Mouse (Mus musculus) MEL (cell line): ENCODE measurements around the gene Rftn1. TPM values are rescaled to one million over a fixed set of nuclear protein-coding genes. Genes with fewer than 3 reads are reported as not detected.
A peak's percentile ranks its signal among the peaks of the same experiment; 100 is the strongest.

ENCODE experiments used
- DNase-seq: peaks from one replicate; pipeline ENCODE4 v3.0.0; 2011; ENCODE audit warnings: low read depth, low spot score
- H3K27ac ChIP-seq: 2 replicates; pipeline ENCODE4 v1.5.1; 2012; ENCODE audit warnings: low read depth, mild to moderate bottlenecking, control low read depth, low read length, moderate library complexity; ENCODE audit not compliant: control insufficient read depth
- H3K27me3 ChIP-seq, 2 experiments: fragments of 150-350 bp in 1 of 2; sonication (generic) in 1 of 2; 2 replicates each; pipeline ENCODE4 v1.6.1; 2012; ENCODE audit warnings: low read length in 2 of 2, mild to moderate bottlenecking in 2 of 2, improper control_type of control experiment in 1 of 2, moderate library complexity in 1 of 2; ENCODE audit not compliant: insufficient read depth in 2 of 2, control insufficient read depth in 1 of 2
- H3K36me3 ChIP-seq, 2 experiments: 2 replicates each; pipeline ENCODE4 v1.6.1; 2012 to 2014; ENCODE audit warnings: low read length in 2 of 2, improper control_type of control experiment in 1 of 2, inconsistent platforms in 1 of 2, mild to moderate bottlenecking in 1 of 2; ENCODE audit not compliant: insufficient read depth in 2 of 2, control insufficient read depth in 1 of 2
- H3K4me1 ChIP-seq, 2 experiments: fragments of 150-350 bp in 1 of 2; sonication (generic) in 1 of 2; 2 replicates each; pipeline ENCODE4 v1.6.1; 2012; ENCODE audit warnings: low read length in 2 of 2, improper control_type of control experiment in 1 of 2, mild to moderate bottlenecking in 1 of 2; ENCODE audit not compliant: insufficient read depth in 2 of 2, control insufficient read depth in 1 of 2
- H3K4me3 ChIP-seq, 2 experiments: fragments of 150-350 bp in 1 of 2; sonication (generic) in 1 of 2; 2 replicates each; pipeline ENCODE4 v1.5.1; 2012; ENCODE audit warnings: low read depth in 2 of 2, low read length in 2 of 2, mild to moderate bottlenecking in 2 of 2, moderate library complexity in 2 of 2, control low read depth in 1 of 2, improper control_type of control experiment in 1 of 2; ENCODE audit not compliant: control insufficient read depth in 1 of 2, insufficient read depth in 1 of 2
- H3K79me2 ChIP-seq: 2 replicates; pipeline ENCODE4 v1.6.1; 2012; ENCODE audit warnings: mild to moderate bottlenecking, low read length, moderate library complexity; ENCODE audit not compliant: control insufficient read depth, poor library complexity, insufficient read depth
- H3K9ac ChIP-seq: 2 replicates; pipeline ENCODE4 v1.6.1; 2012; ENCODE audit warnings: low read depth, mild to moderate bottlenecking, control low read depth, low read length, moderate library complexity; ENCODE audit not compliant: control insufficient read depth, poor library complexity, severe bottlenecking
- H3K9me3 ChIP-seq: fragments of 150-350 bp; sonication (generic); replicated peaks from 2 replicates; pipeline ENCODE4 v1.6.1; 2012; ENCODE audit warnings: mild to moderate bottlenecking, low read length, improper control_type of control experiment, moderate library complexity; ENCODE audit not compliant: insufficient read depth
- CHD1 ChIP-seq: IDR thresholded peaks from 2 replicates; pipeline ENCODE4 v1.6.1; 2012; ENCODE audit warnings: low read depth, mild to moderate bottlenecking, inconsistent platforms, low read length, improper control_type of control experiment
- CHD2 ChIP-seq: IDR thresholded peaks from 2 replicates; pipeline ENCODE4 v1.6.1; 2011; ENCODE audit warnings: low read length, improper control_type of control experiment
- CTCF ChIP-seq, 3 experiments: IDR thresholded peaks in 2 of 3; conservative IDR thresholded peaks in 1 of 3; 2 replicates each; pipeline ENCODE4 v1.5.1; 2011 to 2012; ENCODE audit warnings: low read length in 3 of 3, low read depth in 2 of 3, mild to moderate bottlenecking in 2 of 3, improper control_type of control experiment in 1 of 3, inconsistent platforms in 1 of 3, mixed read lengths in 1 of 3, moderate library complexity in 1 of 3; ENCODE audit not compliant: control insufficient read depth in 1 of 3, insufficient read depth in 1 of 3, poor library complexity in 1 of 3, severe bottlenecking in 1 of 3
- ELF1 ChIP-seq: IDR thresholded peaks from 2 replicates; pipeline ENCODE4 v1.6.1; 2014; ENCODE audit warnings: low read depth, mild to moderate bottlenecking, inconsistent platforms, low read length, improper control_type of control experiment, moderate library complexity
- EP300 ChIP-seq, 2 experiments: IDR thresholded peaks; 2 replicates each; pipeline ENCODE4 v1.6.1; 2011; ENCODE audit warnings: improper control_type of control experiment in 2 of 2, low read length in 2 of 2, low read depth in 1 of 2, mild to moderate bottlenecking in 1 of 2
- ETS1 ChIP-seq: IDR thresholded peaks from 2 replicates; pipeline ENCODE4 v1.6.1; 2012; ENCODE audit warnings: low read depth, mild to moderate bottlenecking, inconsistent platforms, low read length, improper control_type of control experiment, moderate library complexity
- GATA1 ChIP-seq: IDR thresholded peaks from 2 replicates; pipeline ENCODE4 v1.6.1; 2011; ENCODE audit warnings: low read depth, low read length, improper control_type of control experiment
- JUND ChIP-seq: IDR thresholded peaks from 2 replicates; pipeline ENCODE4 v1.6.1; 2011; ENCODE audit warnings: low read depth, mild to moderate bottlenecking, improper control_type of control experiment, low read length
- KAT2A ChIP-seq: conservative IDR thresholded peaks from 2 replicates; pipeline ENCODE4 v1.6.1; 2012; ENCODE audit warnings: low read depth, low read length, improper control_type of control experiment, inconsistent platforms
- MAZ ChIP-seq: IDR thresholded peaks from 2 replicates; pipeline ENCODE4 v1.6.1; 2012; ENCODE audit warnings: low read depth, mild to moderate bottlenecking, inconsistent platforms, low read length, improper control_type of control experiment
- MEF2A ChIP-seq: IDR thresholded peaks from 2 replicates; pipeline ENCODE4 v1.6.1; 2014; ENCODE audit warnings: low read depth, mild to moderate bottlenecking, inconsistent platforms, low read length, improper control_type of control experiment; ENCODE audit not compliant: poor library complexity, insufficient replicate concordance, severe bottlenecking; ENCODE audit errors: extremely low read depth
- MXI1 ChIP-seq: IDR thresholded peaks from 2 replicates; pipeline ENCODE4 v1.6.1; 2011; ENCODE audit warnings: mild to moderate bottlenecking, low read depth, low read length, improper control_type of control experiment
- MYB ChIP-seq: IDR thresholded peaks from 2 replicates; pipeline ENCODE4 v1.6.1; 2011; ENCODE audit warnings: mild to moderate bottlenecking, low read depth, low read length, improper control_type of control experiment
- POLR2AphosphoS2 ChIP-seq: IDR thresholded peaks from 2 replicates; pipeline ENCODE4 v1.6.1; 2011; ENCODE audit warnings: low read length, improper control_type of control experiment
- POLR2AphosphoS5 ChIP-seq: IDR thresholded peaks from 2 replicates; pipeline ENCODE4 v1.6.1; 2012; ENCODE audit warnings: low read depth, borderline replicate concordance, mild to moderate bottlenecking, inconsistent platforms, low read length, moderate library complexity, mixed read lengths
- RAD21 ChIP-seq: IDR thresholded peaks from 2 replicates; pipeline ENCODE4 v1.6.1; 2011; ENCODE audit warnings: mild to moderate bottlenecking, low read depth, low read length, improper control_type of control experiment
- RCOR1 ChIP-seq: IDR thresholded peaks from 2 replicates; pipeline ENCODE4 v1.6.1; 2012; ENCODE audit warnings: low read depth, mild to moderate bottlenecking, inconsistent platforms, low read length, improper control_type of control experiment
- SIN3A ChIP-seq: IDR thresholded peaks from 2 replicates; pipeline ENCODE4 v1.6.1; 2012; ENCODE audit warnings: low read length, improper control_type of control experiment, inconsistent platforms
- SMC3 ChIP-seq: IDR thresholded peaks from 2 replicates; pipeline ENCODE4 v1.6.1; 2011; ENCODE audit warnings: low read depth, low read length, improper control_type of control experiment
- TAL1 ChIP-seq: IDR thresholded peaks from 2 replicates; pipeline ENCODE4 v1.6.1; 2012; ENCODE audit warnings: mild to moderate bottlenecking, inconsistent platforms, low read length, moderate library complexity, mixed read lengths
- TBP ChIP-seq: IDR thresholded peaks from 2 replicates; pipeline ENCODE4 v1.8.0; 2011; ENCODE audit warnings: low read depth, low read length, improper control_type of control experiment
- TCF12 ChIP-seq: IDR thresholded peaks from 2 replicates; pipeline ENCODE4 v1.6.1; 2014; ENCODE audit warnings: low read depth, mild to moderate bottlenecking, inconsistent platforms, low read length, improper control_type of control experiment, moderate library complexity
- USF1 ChIP-seq: IDR thresholded peaks from 2 replicates; pipeline ENCODE4 v1.6.1; 2014; ENCODE audit warnings: low read depth, mild to moderate bottlenecking, inconsistent platforms, low read length, improper control_type of control experiment, moderate library complexity
- ZC3H11A ChIP-seq: IDR thresholded peaks from 2 replicates; pipeline ENCODE4 v1.6.1; 2012; ENCODE audit warnings: low read depth, mild to moderate bottlenecking, inconsistent platforms, low read length, improper control_type of control experiment
- ZKSCAN1 ChIP-seq: IDR thresholded peaks from 2 replicates; pipeline ENCODE4 v1.6.1; 2012; ENCODE audit warnings: low read depth, mild to moderate bottlenecking, inconsistent platforms, low read length, improper control_type of control experiment, moderate library complexity
- ZNF384 ChIP-seq: IDR thresholded peaks from 2 replicates; pipeline ENCODE4 v1.6.1; 2012; ENCODE audit warnings: low read depth, mild to moderate bottlenecking, inconsistent platforms, low read length, improper control_type of control experiment
- polyA plus RNA-seq, 2 experiments: library from polyadenylated mRNA; stranded (reverse) in 1 of 2; unstranded in 1 of 2; fragments of >175 nt in 1 of 2; fragments of >200 nt in 1 of 2; gene quantifications; 2 replicates each; pipeline versions ENCODE4 v1.2.1 to v1.2.4; 2012; ENCODE audit warnings: low replicate concordance in 2 of 2, low read depth in 1 of 2; ENCODE audit not compliant: insufficient read length in 2 of 2, insufficient read depth in 1 of 2, missing spikeins in 1 of 2
- total RNA-seq: library from RNA; depleted of rRNA; stranded (reverse); fragments of 300-350 nt; gene quantifications from 2 replicates; pipeline ENCODE4 v1.2.3, GENCODE M21; 2012

Rftn1 gene
- total and polyA plus RNA-seq, 3 experiments = 70.2 to 76.1 TPM; not detected in 1

- Histone ChIP-seq H3K79me2 (no peaks in the 10 kb centered on the region), H3K9ac (no peak overlapping the region), H3K27ac (no peak overlapping the region), H3K9me3 (no peaks in the 10 kb centered on the region), H3K4me1 (peaks cover 4 to 16% of the 10 kb centered on the region in 2 experiments; a peak in 3 of 4 replicates), H3K27me3 (no peaks in the 10 kb centered on the region), H3K4me3 (no peak overlapping the region), H3K36me3 (peaks cover 0 to 17% of the 10 kb centered on the region in 2 experiments; a peak in 2 of 4 replicates)
- TF ChIP-seq ETS1 (peak; percentile 70), ZNF384 (peak; percentile 41; the same call in 1 of the 2 replicates), SIN3A (no peak), GATA1 (peak; percentile 76; the same call in 1 of the 2 replicates), RCOR1 (no peak), CHD2 (no peak), TBP (no peak), POLR2AphosphoS5 (no peak), POLR2AphosphoS2 (no peak), EP300 (IDR thresholded peaks at IDR 0.05; ENCODE audit: low read depth in 1 of 2, low read length in 2 of 2) (peak; percentile 33 to 40; a peak in 1 of 4 replicates), ELF1 (0 out of 2 replicates have a peak, but pooled peaks have one; percentile 31), MXI1 (no peak)
- peak; percentile 50 for DNase-seq
Observed at GRCm38 (mm10) chr17:49971057-49971456, 219.4 kb downstream of the Rftn1 start.

GRCm38 (mm10) chr17:49968467-49969207, 221.8 kb downstream of the Rftn1 start:
- DNase-seq = peak; percentile 82
- peak; percentile 62 for TF ChIP-seq GATA1
- peak; percentile 95 for TF ChIP-seq ZKSCAN1
- 0 out of 2 replicates have a peak, but pooled peaks have one; percentile 21 for TF ChIP-seq CHD1
- TF ChIP-seq EP300 (IDR thresholded peaks at IDR 0.05; ENCODE audit: low read depth in 1 of 2, low read length in 2 of 2) = peak; percentile 80 to 96
- TF ChIP-seq MXI1 = peak; percentile 52; the same call in 1 of the 2 replicates
- TF ChIP-seq ZNF384 = peak; percentile 83
- peak; percentile 90 for TF ChIP-seq RAD21
- peak; percentile 51 for TF ChIP-seq TAL1
- peak; percentile 62; the same call in 1 of the 2 replicates for TF ChIP-seq RCOR1
- peak; percentile 90 for TF ChIP-seq TCF12
- TF ChIP-seq CTCF (IDR thresholded peaks at IDR 0.05 in 2 of 3, conservative IDR thresholded peaks at IDR 0.05 in 1 of 3; ENCODE audit: control insufficient read depth in 1 of 3, insufficient read depth in 1 of 3, low read depth in 2 of 3, low read length in 3 of 3, poor library complexity in 1 of 3, severe bottlenecking in 1 of 3) = peak in 2 of 3 experiments; percentile 61 to 77; a peak in 4 of 6 replicates
- no peak for TF ChIP-seq KAT2A
- peak; percentile 80 for TF ChIP-seq MYB
- TF ChIP-seq MAZ = no peak
- TF ChIP-seq ELF1 = peak; percentile 33; the same call in 1 of the 2 replicates
- peak; percentile 68 for TF ChIP-seq SIN3A
- no peak for TF ChIP-seq JUND
- TF ChIP-seq SMC3 = peak; percentile 89
- no peak for TF ChIP-seq USF1
- TF ChIP-seq MEF2A = no peak
- TF ChIP-seq ZC3H11A = peak; percentile 95
- TF ChIP-seq ETS1 = peak; percentile 65
- TF ChIP-seq, all 39 proteins: peak for 17
- Histone ChIP-seq H3K9me3 (no peaks in the 10 kb centered on the region), H3K27me3 (no peaks in the 10 kb centered on the region), H3K4me3 (peak overlapping the region; percentile 55 to 64), H3K4me1 (peaks cover 6 to 20% of the 10 kb centered on the region in 2 experiments), H3K79me2 (no peaks in the 10 kb centered on the region), H3K36me3 (peaks cover 0 to 17% of the 10 kb centered on the region in 2 experiments; a peak in 2 of 4 replicates), H3K27ac (peak overlapping the region; percentile 73), H3K9ac (peak overlapping the region; percentile 44)
